Mouse (Mus musculus) intestine, postnatal 0 days (tissue): ENCODE measurements around the gene Lmln. TPM values are rescaled to one million over a fixed set of nuclear protein-coding genes. Genes with fewer than 3 reads are reported as not detected.
"Not testable (repeated sequence)": the region's sequence is repeated elsewhere in the genome, so short reads cannot be mapped to it uniquely, and the experiment has no call there.

Experiments used
- ATAC-seq: fragments of 200-750 bp; cut with Nextera tagmentation; 2 replicates; pipeline ENCODE4 v1.8.0; 2017; ENCODE audit warnings: mild to moderate bottlenecking, moderate TSS enrichment, moderate library complexity
- H3K27ac ChIP-seq: fragments of 300-500 bp; sonication (generic); 2 replicates; pipeline ENCODE4 v1.5.1; 2014; ENCODE audit warnings: mild to moderate bottlenecking, low read depth, low read length, moderate library complexity
- H3K27me3 ChIP-seq: fragments of 300-500 bp; sonication (generic); replicated peaks from 2 replicates; pipeline ENCODE4 v1.6.1; 2014; ENCODE audit warnings: low read length, mixed read lengths; ENCODE audit not compliant: control insufficient read depth, insufficient read depth
- H3K36me3 ChIP-seq: fragments of 300-500 bp; sonication (generic); 2 replicates; pipeline ENCODE4 v1.6.1; 2014; ENCODE audit warnings: mild to moderate bottlenecking, moderate library complexity; ENCODE audit not compliant: control insufficient read depth, insufficient read depth
- H3K4me1 ChIP-seq: fragments of 300-500 bp; sonication (generic); replicated peaks from 2 replicates; pipeline ENCODE4 v1.6.1; 2014; ENCODE audit warnings: antibody characterized with exemption, low read length, mixed read lengths; ENCODE audit not compliant: control insufficient read depth, insufficient read depth
- H3K4me2 ChIP-seq: fragments of 300-500 bp; sonication (generic); replicated peaks from 2 replicates; pipeline ENCODE4 v1.6.1; 2014; ENCODE audit warnings: low read depth, mild to moderate bottlenecking, moderate library complexity
- H3K4me3 ChIP-seq: fragments of 300-500 bp; sonication (generic); 2 replicates; pipeline ENCODE4 v1.5.1; 2014; ENCODE audit warnings: low read depth, low read length
- H3K9ac ChIP-seq: fragments of 300-500 bp; sonication (generic); 2 replicates; pipeline ENCODE4 v1.6.1; 2014; ENCODE audit warnings: mild to moderate bottlenecking, low read depth, low read length
- H3K9me3 ChIP-seq: fragments of 300-500 bp; sonication (generic); 2 replicates; pipeline ENCODE4 v1.6.1; 2016; ENCODE audit warnings: mixed run types; ENCODE audit not compliant: control insufficient read depth
- CTCF ChIP-seq: sonication (generic); IDR thresholded peaks from 2 replicates; pipeline ENCODE4 v1.5.1; 2016; ENCODE audit warnings: low read depth, mild to moderate bottlenecking, control low read depth, antibody characterized with exemption, moderate library complexity
- WGBS: fragments of 180-500 bp; shearing (Covaris S2); extraction: QIAGEN DNeasy Blood & Tissue Kit; methylation state at CpG from one replicate; pipeline ENCODE4 v1.1.7; 2014; 5-methylcytosine and 5-hydroxymethylcytosine counted together
- polyA plus RNA-seq: library from polyadenylated mRNA; unstranded; fragments of >200 nt; fragmentation: Nextera tagmentation; extraction: Ambion mirVana; gene quantifications from 2 replicates; pipeline ENCODE4 v1.2.1, GENCODE M21; 2015

The Lmln gene
- polyA plus RNA-seq, 1 experiment from 2014 or later = 0.99 TPM

- no peak overlapping the region for H3K9ac ChIP-seq
- 25% methylated on average over 4 of the region's 4 CpGs for WGBS
- H3K27me3 ChIP-seq = no peaks in the 10 kb centered on the region
- no peak overlapping the region for H3K4me2 ChIP-seq
- H3K27ac ChIP-seq = no peak overlapping the region
- H3K4me1 ChIP-seq = peaks cover 5% of the 10 kb centered on the region; the same call in 1 of the 2 replicates
- H3K9me3 ChIP-seq = no peaks in the 10 kb centered on the region
- H3K4me3 ChIP-seq = no peak overlapping the region
- no peaks in the 10 kb centered on the region for H3K36me3 ChIP-seq
- no peak for TF ChIP-seq CTCF
- no peak for ATAC-seq
Measured at GRCm38 (mm10) chr16:33130731-33131130, 68.4 kb downstream of the Lmln start.

- Histone ChIP-seq H3K9me3 (no peaks in the 10 kb centered on the region), H3K4me1 (peaks cover 5% of the 10 kb centered on the region; the same call in 1 of the 2 replicates), H3K27me3 (no peaks in the 10 kb centered on the region), H3K27ac (no peak overlapping the region), H3K4me2 (no peak overlapping the region), H3K9ac (no peak overlapping the region), H3K4me3 (no peak overlapping the region), H3K36me3 (no peaks in the 10 kb centered on the region)
- ATAC-seq = no peak
- no peak for TF ChIP-seq CTCF
- 78% methylated on average over 13 of the region's 13 CpGs for WGBS
Measured at GRCm38 (mm10) chr16:33133186-33133585, 70.9 kb downstream of the Lmln start.

GRCm38 (mm10) chr16:33135167-33135566 is 72.8 kb downstream of the Lmln start:
- Histone ChIP-seq H3K27ac (no peak overlapping the region), H3K9me3 (no peaks in the 10 kb centered on the region), H3K4me1 (peaks cover 5% of the 10 kb centered on the region; the same call in 1 of the 2 replicates), H3K27me3 (no peaks in the 10 kb centered on the region), H3K4me2 (no peak overlapping the region), H3K4me3 (no peak overlapping the region), H3K9ac (no peak overlapping the region), H3K36me3 (no peaks in the 10 kb centered on the region)
- TF ChIP-seq CTCF = 0 out of 2 replicates have a peak, but pooled peaks have one; percentile 16
- ATAC-seq = no peak
- 70% methylated on average over 4 of the region's 4 CpGs for WGBS

- WGBS = 84% methylated on average over 6 of the region's 7 CpGs
- H3K9me3 ChIP-seq, H3K4me3 ChIP-seq, ATAC-seq, H3K27me3 ChIP-seq, H3K4me1 ChIP-seq, H3K27ac ChIP-seq, H3K4me2 ChIP-seq, H3K9ac ChIP-seq, H3K36me3 ChIP-seq: not testable (repeated sequence)
Measured at GRCm38 (mm10) chr16:33139061-33139460, 76.7 kb downstream of the Lmln start.

- no peak overlapping the region for H3K4me3 ChIP-seq
- no peaks in the 10 kb centered on the region for H3K9me3 ChIP-seq
- TF ChIP-seq CTCF = no peak
- H3K4me2 ChIP-seq = no peak overlapping the region
- 67% methylated on average over 3 of the region's 3 CpGs for WGBS
- H3K4me1 ChIP-seq = no peaks in the 10 kb centered on the region
- H3K27ac ChIP-seq = no peak overlapping the region
- ATAC-seq = no peak
- no peaks in the 10 kb centered on the region for H3K27me3 ChIP-seq
- no peak overlapping the region for H3K9ac ChIP-seq
- H3K36me3 ChIP-seq = no peaks in the 10 kb centered on the region
Measured at GRCm38 (mm10) chr16:33141758-33142280, 79.5 kb downstream of the Lmln start.

GRCm38 (mm10) chr16:33143452-33143851 is 81.1 kb downstream of the Lmln start:
- Histone ChIP-seq H3K9me3 (no peaks in the 10 kb centered on the region), H3K9ac (no peak overlapping the region), H3K4me2 (no peak overlapping the region), H3K4me3 (no peak overlapping the region), H3K27ac (no peak overlapping the region), H3K4me1 (no peaks in the 10 kb centered on the region), H3K36me3 (no peaks in the 10 kb centered on the region), H3K27me3 (no peaks in the 10 kb centered on the region)
- TF ChIP-seq CTCF = no peak
- 46% methylated on average over 2 of the region's 2 CpGs for WGBS
- no peak for ATAC-seq

- H3K4me2 ChIP-seq = no peak overlapping the region
- no peaks in the 10 kb centered on the region for H3K36me3 ChIP-seq
- no peak for TF ChIP-seq CTCF
- no peak overlapping the region for H3K27ac ChIP-seq
- H3K4me3 ChIP-seq = no peak overlapping the region
- ATAC-seq = no peak
- WGBS = 96% methylated on average over 3 of the region's 3 CpGs
- H3K4me1 ChIP-seq = no peaks in the 10 kb centered on the region
- no peaks in the 10 kb centered on the region for H3K27me3 ChIP-seq
- H3K9ac ChIP-seq = no peak overlapping the region
- H3K9me3 ChIP-seq = no peaks in the 10 kb centered on the region
Measured at GRCm38 (mm10) chr16:33146185-33146584, 83.9 kb downstream of the Lmln start.
